In the genomic region with DNA sequence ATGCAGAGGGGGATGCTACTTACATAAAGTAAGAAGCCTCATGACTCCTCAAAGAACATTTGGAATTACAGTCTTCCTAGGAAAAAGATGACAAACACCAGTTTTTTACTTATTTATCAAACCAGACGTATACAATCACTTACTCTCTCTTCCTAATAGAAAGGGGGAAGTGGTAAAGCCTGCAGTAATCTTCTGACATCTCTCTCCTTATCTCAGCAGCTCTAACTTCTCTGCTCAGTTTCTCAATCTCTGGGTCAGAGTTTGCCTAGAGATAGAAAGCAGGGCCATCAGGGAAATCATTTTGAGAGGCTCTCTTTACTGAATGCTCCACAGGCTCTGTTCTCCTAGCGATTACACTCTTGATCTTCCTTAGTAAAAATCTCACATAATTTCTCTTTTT, we compare ENCODE assay signal across 23 mouse cellular contexts.
DNase-seq lines count a peak whose midpoint lies in the region; ATAC-seq and TF ChIP-seq lines count a peak whose summit lies in the region.
"Had no signal": no experiment of that assay in that cellular context is flagged by ENCODE, and none has a peak within 500 bp of the region (broad histone marks: within the 10 kb centered on the region; RNA-seq: fewer than 3 reads in every experiment).

No protein-coding gene starts in this region.

- H3K9ac ChIP-seq in midbrain, postnatal 0 days (replicated peaks; ENCODE audit: low read length, poor library complexity, severe bottlenecking): no peak overlapping the region
- H3K9ac ChIP-seq: embryonic facial prominence, embryonic 13.5 days; embryonic facial prominence, embryonic 15.5 days; forebrain, embryonic 12.5 days had no signal

- DNase-seq in 416B (ENCODE audit: low read depth) (peak; percentile 49), A20 (ENCODE audit: low read depth, low spot score) (peak; percentile 29)
- no peak for DNase-seq in midbrain, postnatal 0 days (ENCODE audit: low spot score)
- DNase-seq in frontal cortex, postnatal 10 days (ENCODE audit: low spot score in 2 of 2): no peak
- DNase-seq: adrenal gland, adult 8-10 months; adrenal gland, postnatal 25 days; cerebellum, adult 11 months; cerebellum, adult 18-20 months; cerebellum, adult 8-10 months; cerebellum, adult 9-11 months; cerebellum, postnatal 14 days; cerebellum, postnatal 36 days; embryo, embryonic 11 days had no signal

- no peaks in the 10 kb centered on the region for H3K9me3 ChIP-seq in midbrain, postnatal 0 days (ENCODE audit: low read length)
- H3K9me3 ChIP-seq: embryonic facial prominence, embryonic 13.5 days; embryonic facial prominence, embryonic 15.5 days; forebrain, embryonic 10.5 days; forebrain, embryonic 12.5 days had no signal

- H3K36me3 ChIP-seq in midbrain, postnatal 0 days (ENCODE audit: insufficient read depth, low read length): no peaks in the 10 kb centered on the region
- H3K36me3 ChIP-seq: embryonic facial prominence, embryonic 13.5 days; embryonic facial prominence, embryonic 15.5 days; forebrain, embryonic 10.5 days; forebrain, embryonic 12.5 days had no signal

- ATAC-seq in megakaryocyte, adult 5-6 weeks (ENCODE audit: poor library complexity, severe bottlenecking): peak; percentile 51; the same call in 1 of the 2 replicates
- ATAC-seq in midbrain, postnatal 0 days (ENCODE audit: low FRiP score): no peak
- ATAC-seq: activated CD4-positive, CD25-positive, alpha-beta regulatory T cell, adult 4 months; forebrain, embryonic 14.5 days; forebrain, embryonic 16.5 days; Patski had no signal

- WGBS in midbrain, postnatal 0 days: 74% methylated on average over 2 of the region's 2 CpGs

- no peak overlapping the region for H3K27ac ChIP-seq in midbrain, postnatal 0 days (ENCODE audit: low read depth, low read length)
- H3K27ac ChIP-seq: embryonic facial prominence, embryonic 13.5 days; embryonic facial prominence, embryonic 15.5 days; forebrain, embryonic 10.5 days; forebrain, embryonic 12.5 days had no signal

- no peak for TF ChIP-seq CTCF in midbrain, postnatal 0 days (IDR thresholded peaks at IDR 0.05)

- no peaks in the 10 kb centered on the region for H3K27me3 ChIP-seq in midbrain, postnatal 0 days (ENCODE audit: insufficient read depth, low read length)
- H3K27me3 ChIP-seq: embryonic facial prominence, embryonic 13.5 days; embryonic facial prominence, embryonic 15.5 days; forebrain, embryonic 12.5 days; Patski had no signal

- H3K4me2 ChIP-seq in midbrain, postnatal 0 days (ENCODE audit: low read depth, low read length, poor library complexity, severe bottlenecking): no peak overlapping the region
- H3K4me2 ChIP-seq: embryonic facial prominence, embryonic 13.5 days; embryonic facial prominence, embryonic 15.5 days; forebrain, embryonic 12.5 days had no signal

- H3K4me1 ChIP-seq in midbrain, postnatal 0 days (ENCODE audit: insufficient read depth, low read length): no peaks in the 10 kb centered on the region
- H3K4me1 ChIP-seq: embryonic facial prominence, embryonic 13.5 days; embryonic facial prominence, embryonic 15.5 days; forebrain, embryonic 10.5 days; forebrain, embryonic 12.5 days had no signal

- no peak overlapping the region for H3K4me3 ChIP-seq in midbrain, postnatal 0 days (ENCODE audit: low read depth, low read length)
- H3K4me3 ChIP-seq: embryonic facial prominence, embryonic 13.5 days; embryonic facial prominence, embryonic 15.5 days; erythroblast, embryonic 14.5 days; forebrain, embryonic 10.5 days; forebrain, embryonic 12.5 days had no signal

Comparison
In these comparisons a context has a peak if more than half of its experiments do, and no peak if none do; other contexts are left out.
1. DNase-seq: peak in 416B (single experiment) and A20 (single experiment); none in midbrain, postnatal 0 days (single experiment) and frontal cortex, postnatal 10 days (0 of 2).